Mouse (Mus musculus) megakaryocyte, embryonic 14.5 days (primary cell): ENCODE data around the gene Sytl2. TPM values are rescaled to one million over a fixed set of nuclear protein-coding genes. Genes with fewer than 3 reads are reported as not detected.

Experiments
- H3K27me3 ChIP-seq: replicated peaks from 2 replicates; pipeline ENCODE3; 2012; ENCODE audit warnings: inconsistent platforms
- H3K36me3 ChIP-seq: replicated peaks from 2 replicates; pipeline ENCODE3; 2012; ENCODE audit warnings: low read length, inconsistent platforms, mixed read lengths
- H3K4me1 ChIP-seq: 2 replicates; pipeline ENCODE4 v1.6.1; 2012; ENCODE audit warnings: inconsistent platforms
- H3K4me3 ChIP-seq: replicated peaks from 2 replicates; pipeline ENCODE3; 2012; ENCODE audit warnings: moderate library complexity, mild to moderate bottlenecking, inconsistent platforms
- H3K9me3 ChIP-seq: 2 replicates; pipeline ENCODE4 v1.6.1; 2012; ENCODE audit warnings: inconsistent platforms
- FLI1 ChIP-seq: IDR thresholded peaks from 2 replicates; pipeline ENCODE4 v1.6.1; 2012; ENCODE audit warnings: low read length, inconsistent platforms, mixed read lengths
- GATA1 ChIP-seq: IDR thresholded peaks from 3 replicates; pipeline ENCODE4 v1.6.1; 2012; ENCODE audit warnings: mixed read lengths, low read length, inconsistent platforms, borderline replicate concordance
- polyA plus RNA-seq: library from polyadenylated mRNA; stranded (reverse); fragments of >175 nt; gene quantifications from 2 replicates; pipeline ENCODE4 v1.2.3, GENCODE M21; 2012; ENCODE audit warnings: low replicate concordance; ENCODE audit not compliant: insufficient read depth

Sytl2 gene
- polyA plus RNA-seq, 1 experiment = 0.37 TPM

GRCm38 (mm10) chr7:90277769-90278168, 24.3 kb upstream of the Sytl2 start:
- peaks cover 28% of the 10 kb centered on the region for H3K27me3 ChIP-seq
- TF ChIP-seq FLI1 (no peak), GATA1 (no peak)
- no peaks in the 10 kb centered on the region for H3K36me3 ChIP-seq
- no peak overlapping the region for H3K4me3 ChIP-seq
- H3K4me1 ChIP-seq = peaks cover 45% of the 10 kb centered on the region
- H3K9me3 ChIP-seq = no peaks in the 10 kb centered on the region

GRCm38 (mm10) chr7:90279136-90279535, 22.9 kb upstream of the Sytl2 start:
- Histone ChIP-seq H3K27me3 (peaks cover 22% of the 10 kb centered on the region), H3K9me3 (no peaks in the 10 kb centered on the region), H3K36me3 (no peaks in the 10 kb centered on the region), H3K4me1 (peaks cover 45% of the 10 kb centered on the region), H3K4me3 (no peak overlapping the region)
- no peak for TF ChIP-seq FLI1
- TF ChIP-seq GATA1 = no peak

- Histone ChIP-seq H3K27me3 (peaks cover 19% of the 10 kb centered on the region), H3K9me3 (no peaks in the 10 kb centered on the region), H3K36me3 (no peaks in the 10 kb centered on the region), H3K4me3 (no peak overlapping the region), H3K4me1 (peaks cover 45% of the 10 kb centered on the region)
- TF ChIP-seq GATA1 (no peak), FLI1 (no peak)
These were observed 21.7 kb upstream of the Sytl2 start for GRCm38 (mm10) chr7:90280274-90280875.

- no peak for TF ChIP-seq GATA1
- no peak for TF ChIP-seq FLI1
- no peaks in the 10 kb centered on the region for H3K9me3 ChIP-seq
- no peaks in the 10 kb centered on the region for H3K36me3 ChIP-seq
- H3K4me3 ChIP-seq = no peak overlapping the region
- H3K4me1 ChIP-seq = peaks cover 46% of the 10 kb centered on the region
- peaks cover 17% of the 10 kb centered on the region for H3K27me3 ChIP-seq
These were observed 21.2 kb upstream of the Sytl2 start for GRCm38 (mm10) chr7:90280878-90281277.

- H3K4me1 ChIP-seq = peaks cover 46% of the 10 kb centered on the region
- peaks cover 17% of the 10 kb centered on the region for H3K27me3 ChIP-seq
- H3K4me3 ChIP-seq = no peak overlapping the region
- no peaks in the 10 kb centered on the region for H3K9me3 ChIP-seq
- H3K36me3 ChIP-seq = no peaks in the 10 kb centered on the region
- TF ChIP-seq GATA1 (no peak), FLI1 (no peak)
These were observed 20.1 kb upstream of the Sytl2 start for GRCm38 (mm10) chr7:90281759-90282546.

GRCm38 (mm10) chr7:90282786-90283185, 19.3 kb upstream of the Sytl2 start:
- Histone ChIP-seq H3K27me3 (peaks cover 14% of the 10 kb centered on the region), H3K9me3 (no peaks in the 10 kb centered on the region), H3K4me1 (peaks cover 45% of the 10 kb centered on the region), H3K4me3 (no peak overlapping the region), H3K36me3 (no peaks in the 10 kb centered on the region)
- TF ChIP-seq GATA1 (no peak), FLI1 (no peak)

GRCm38 (mm10) chr7:90284793-90285192, 17.3 kb upstream of the Sytl2 start:
- TF ChIP-seq FLI1 (no peak), GATA1 (no peak)
- Histone ChIP-seq H3K4me3 (no peak overlapping the region), H3K4me1 (peaks cover 39% of the 10 kb centered on the region), H3K27me3 (peaks cover 1% of the 10 kb centered on the region), H3K36me3 (no peaks in the 10 kb centered on the region), H3K9me3 (no peaks in the 10 kb centered on the region)

GRCm38 (mm10) chr7:90291885-90292284, 10.2 kb upstream of the Sytl2 start:
- Histone ChIP-seq H3K4me3 (no peak overlapping the region), H3K9me3 (no peaks in the 10 kb centered on the region; the same call in 1 of the 2 replicates), H3K4me1 (peaks cover 14% of the 10 kb centered on the region), H3K36me3 (no peaks in the 10 kb centered on the region), H3K27me3 (peaks cover 34% of the 10 kb centered on the region)
- no peak for TF ChIP-seq FLI1
- no peak for TF ChIP-seq GATA1

- TF ChIP-seq GATA1 (no peak), FLI1 (no peak)
These were observed 848 bp downstream of the Sytl2 start for GRCm38 (mm10) chr7:90302647-90303552.

More at GRCm38 (mm10) chr7:90302647-90303552, 848 bp downstream of the Sytl2 start:
- Histone ChIP-seq H3K36me3 (no peaks in the 10 kb centered on the region), H3K27me3 (peaks cover 43% of the 10 kb centered on the region), H3K4me1 (peaks cover 34% of the 10 kb centered on the region), H3K4me3 (peak overlapping the region; percentile 92), H3K9me3 (no peaks in the 10 kb centered on the region)
